Mouse (Mus musculus) heart, postnatal 10 days (tissue): Measurements from ENCODE around the gene Tmem39b. TPM values are rescaled to one million over a fixed set of nuclear protein-coding genes. Genes with fewer than 3 reads are reported as not detected.
"Not testable (repeated sequence)": the region's sequence is repeated elsewhere in the genome, so short reads cannot be mapped to it uniquely, and the experiment has no call there.

Source experiments
- DNase-seq, 2 experiments: peaks; one replicate each; pipeline ENCODE4 v3.0.0; 2021
- intact Hi-C: fragments of 180-260 bp; cut with DNase I; formaldehyde crosslinking; loops from one replicate; pipeline ENCODE4 v1.15.1; 2025
- total RNA-seq, 2 experiments: library from RNA; stranded (reverse); gene quantifications; 2 replicates each; pipeline ENCODE4 v1.2.3; 2021

The Tmem39b gene
- 1 to 10 TPM; 4.6 to 6.2 TPM for total RNA-seq

DNA sequence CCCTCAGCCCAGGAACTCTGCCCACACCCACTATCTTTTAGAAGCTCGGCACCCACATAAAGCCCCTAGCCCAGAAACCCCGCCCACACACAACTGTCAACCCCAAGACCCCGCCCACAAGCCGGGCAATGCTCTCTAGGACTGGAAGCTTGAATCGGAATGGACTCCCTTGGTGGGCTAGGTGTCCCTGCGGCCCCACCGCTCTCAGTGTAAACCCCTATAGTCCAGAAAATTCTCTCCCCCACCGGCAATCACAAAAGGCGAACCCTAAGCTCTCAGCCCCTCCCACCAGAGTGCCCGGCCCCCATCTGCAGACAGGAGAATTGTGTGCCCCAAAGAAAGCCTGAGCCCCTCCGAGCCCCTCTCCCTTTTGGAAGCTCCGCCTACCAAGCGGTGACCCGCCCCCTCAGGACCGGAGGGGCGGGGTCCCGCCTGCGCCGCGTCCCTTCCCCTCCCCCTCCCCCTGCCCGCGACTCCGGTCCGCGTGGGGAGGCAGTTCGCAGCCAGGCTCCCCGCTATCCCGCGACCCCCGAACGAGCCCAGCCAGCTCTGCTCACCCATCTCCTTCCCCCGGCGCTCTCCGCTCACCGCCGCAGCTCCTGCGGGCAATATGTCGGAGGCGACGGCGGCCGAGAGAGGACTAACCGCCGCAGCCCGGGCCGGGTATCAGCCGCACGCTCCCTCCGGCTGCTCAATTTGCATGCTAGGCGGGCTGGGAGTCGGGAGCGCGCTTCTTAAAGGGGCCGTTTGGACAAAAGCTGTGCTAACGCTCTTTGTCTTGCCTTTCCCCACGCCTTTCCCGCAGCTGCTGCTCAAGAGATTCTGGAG is at the start of gene Tmem39b:
Gene Tmem39b (minus strand): TSS at position 681 of the 828 bp plus-strand sequence.
- intact Hi-C loops: loop anchor here (1.0 kb wide), 1 partner anchor 23 kb away; no protein-coding TSS in a partner anchor

GRCm38 (mm10) chr4:129746106-129746505 is 49.5 kb upstream of the Tmem39b start:
- DNase-seq: no peak
- intact Hi-C loops: no loop called here

More for the DNA sequence above, at the start of gene Tmem39b:
- DNase-seq: peak; percentile 93 to 94

GRCm38 (mm10) chr4:129743494-129743893 is 46.9 kb upstream of the Tmem39b start:
- intact Hi-C loops: loop anchor here (5.0 kb wide), 2 partner anchors 41 to 74 kb away; no protein-coding TSS in a partner anchor

DNA sequence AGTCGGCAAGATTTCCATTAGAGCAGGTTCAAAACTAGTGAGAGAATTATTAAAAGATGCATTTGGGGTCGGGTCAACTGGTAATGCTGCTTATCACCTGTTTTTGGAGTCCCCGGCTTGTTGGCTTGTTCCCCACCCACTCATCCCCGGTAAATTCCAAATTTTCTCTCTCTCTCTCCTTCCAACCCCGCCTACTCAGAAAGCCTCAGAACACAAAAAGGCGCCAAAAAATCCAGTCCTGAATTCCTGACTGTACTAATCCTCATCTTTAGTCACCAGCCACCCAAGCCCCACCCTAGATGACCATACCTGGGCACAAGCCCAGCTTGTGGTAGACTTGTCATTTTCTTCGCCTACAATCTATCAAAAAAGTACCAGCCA is 46.4 kb upstream of the Tmem39b start:
- no peak for DNase-seq
- intact Hi-C loops: loop anchor here (5.0 kb wide), 2 partner anchors 41 to 74 kb away; no protein-coding TSS in a partner anchor

More at GRCm38 (mm10) chr4:129743494-129743893, 46.9 kb upstream of the Tmem39b start:
- no peak for DNase-seq

GRCm38 (mm10) chr4:129742232-129743009 is 45.8 kb upstream of the Tmem39b start, which contains the start of gene Khdrbs1:
TSS of gene Khdrbs1 (minus strand) at chr4:129742303.
- intact Hi-C loops: loop anchor here (5.0 kb wide), 2 partner anchors 40 to 75 kb away; no protein-coding TSS in a partner anchor
- DNase-seq: peak; percentile 98

DNA sequence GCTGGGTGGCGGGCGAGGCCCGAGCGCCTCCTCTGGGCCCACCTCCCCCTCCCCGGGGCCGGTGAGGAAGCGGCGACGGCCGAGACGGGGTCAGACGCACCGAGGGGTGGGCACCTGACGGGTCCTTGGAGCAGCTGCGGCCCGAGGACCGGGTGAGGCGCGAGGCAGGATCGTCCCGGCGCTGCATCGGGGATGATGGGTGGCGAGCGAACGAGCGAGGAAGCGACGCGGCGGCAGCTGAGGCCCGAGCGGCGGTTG is 45.3 kb upstream of the Tmem39b start:
- no peak for DNase-seq
- intact Hi-C loops: loop anchor here (5.0 kb wide), 2 partner anchors 40 to 75 kb away; no protein-coding TSS in a partner anchor

GRCm38 (mm10) chr4:129741251-129741973 is 44.8 kb upstream of the Tmem39b start:
- intact Hi-C loops: loop anchor here (5.0 kb wide), 2 partner anchors 39 to 76 kb away; no protein-coding TSS in a partner anchor
- DNase-seq: peak; percentile 51 to 62

DNA sequence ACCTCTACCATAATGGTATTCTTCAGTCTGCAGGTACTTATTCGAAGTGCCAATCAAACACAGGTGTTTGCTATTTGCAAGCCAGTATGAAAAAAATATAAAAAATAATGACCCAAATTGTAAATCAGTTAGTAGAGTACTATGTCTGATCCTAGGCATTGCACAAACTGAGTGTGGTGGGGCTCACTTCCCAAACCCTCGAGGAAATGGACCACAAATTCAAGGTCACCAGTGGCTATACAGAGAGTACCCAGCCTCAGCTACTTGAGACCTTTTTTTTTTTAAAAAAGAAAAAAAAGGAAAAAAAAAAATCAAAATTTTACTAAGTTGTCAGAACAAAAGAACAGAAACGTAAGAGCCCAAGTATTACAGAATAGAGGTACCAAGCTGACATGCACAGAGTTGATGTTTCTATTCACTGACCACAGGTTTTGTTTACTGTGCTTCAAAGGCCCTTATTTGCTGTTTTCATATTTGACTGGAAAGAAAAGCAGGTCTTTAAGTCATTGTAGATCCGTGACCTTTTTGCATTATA is 42.5 kb upstream of the Tmem39b start:
- intact Hi-C loops: no loop called here
- no peak for DNase-seq

DNA sequence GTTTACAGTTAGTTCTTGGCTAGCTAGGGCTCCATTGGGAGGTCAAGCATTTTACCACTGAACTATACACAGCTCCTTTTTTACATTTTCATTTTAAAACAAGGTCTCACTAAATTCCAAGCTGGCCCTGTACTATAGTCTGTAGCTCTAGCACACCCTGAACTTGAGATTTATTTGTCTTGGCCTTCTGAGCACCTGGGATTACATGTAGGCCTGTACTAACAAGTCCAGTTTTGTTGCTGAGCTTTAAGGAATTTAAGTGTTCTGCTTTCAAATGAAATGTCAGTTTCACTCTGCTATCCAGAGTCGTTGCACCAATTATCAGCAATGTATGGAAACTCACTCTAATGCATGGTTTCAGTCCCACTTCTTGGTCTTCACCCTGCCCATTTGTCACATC is 39.5 kb upstream of the Tmem39b start:
- intact Hi-C loops: no loop called here
- DNase-seq: no peak

GRCm38 (mm10) chr4:129735485-129735884 is 38.8 kb upstream of the Tmem39b start:
- intact Hi-C loops, DNase-seq: not testable (repeated sequence)

DNA sequence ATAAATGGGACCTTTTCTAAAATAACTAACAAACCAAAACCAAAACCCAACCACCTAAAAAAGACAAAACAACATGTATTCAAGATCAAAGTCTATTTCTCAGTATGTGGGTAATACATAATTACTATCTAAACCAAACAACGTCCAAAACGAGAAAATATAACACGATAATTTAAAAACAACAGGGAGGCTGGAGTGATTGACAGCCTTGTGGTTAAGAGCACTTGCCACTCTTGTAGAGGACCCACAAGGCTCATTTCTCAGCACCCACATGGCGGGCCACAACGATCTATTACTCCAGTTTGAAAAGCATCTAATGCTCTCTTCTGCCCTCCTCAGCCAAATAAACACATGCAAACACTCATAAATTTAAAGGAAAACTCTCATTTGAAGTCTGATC is 34.8 kb upstream of the Tmem39b start:
- intact Hi-C loops: no loop called here
- DNase-seq: no peak

DNA sequence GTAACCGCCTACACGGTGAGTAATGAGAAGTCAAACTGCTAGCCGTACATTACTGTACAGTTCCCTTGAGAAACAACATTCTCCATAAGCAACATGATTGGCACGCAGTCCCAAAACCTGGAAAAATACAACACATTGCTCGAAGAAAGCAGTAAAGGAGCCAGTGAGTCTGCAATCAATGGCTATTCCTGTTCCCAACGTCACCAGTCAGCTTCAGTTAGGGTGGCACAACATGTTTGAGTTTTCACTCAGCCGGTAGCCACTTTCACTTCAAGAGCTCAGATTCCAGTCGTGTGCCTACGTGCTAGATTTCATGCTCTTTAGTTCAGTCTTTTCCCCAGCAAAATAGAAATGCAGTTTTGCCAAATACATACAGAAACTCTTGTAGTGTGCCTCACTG is 19.7 kb upstream of the Tmem39b start:
- intact Hi-C loops: no loop called here
- no peak for DNase-seq

DNA sequence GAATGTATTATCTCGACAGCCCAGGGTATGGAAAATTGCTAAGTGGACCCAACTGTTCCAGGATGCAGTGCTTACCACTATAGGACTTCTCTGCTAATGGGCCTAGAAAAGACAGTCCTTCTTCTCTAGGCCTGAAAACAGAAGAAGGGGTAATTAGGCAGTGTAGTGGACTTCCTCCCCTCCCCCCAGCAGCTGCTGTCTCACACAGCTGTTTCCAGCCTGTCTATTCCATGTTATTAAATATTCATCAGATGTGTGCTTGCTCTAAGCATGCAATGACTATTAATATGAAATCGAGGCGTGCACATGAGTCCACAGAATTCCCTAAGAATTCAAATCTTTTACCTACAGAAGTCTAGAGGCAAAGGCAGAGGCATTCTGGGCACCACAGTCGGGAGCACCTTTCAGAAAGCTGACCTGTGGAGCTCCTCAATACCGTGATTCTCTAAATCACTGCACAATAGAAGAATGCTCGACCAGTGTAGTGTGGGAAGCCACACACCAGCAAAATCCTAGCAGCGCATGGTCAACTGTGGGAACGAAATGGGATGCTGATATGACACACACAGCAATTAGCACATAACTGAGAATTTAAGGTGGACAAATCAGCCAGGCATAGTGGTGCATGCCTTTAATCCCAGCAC is 13.0 kb upstream of the Tmem39b start:
- intact Hi-C loops: loop anchor here (10.0 kb wide), 1 partner anchor 375 kb away; no protein-coding TSS in a partner anchor

GRCm38 (mm10) chr4:129706750-129707149 is 10.1 kb upstream of the Tmem39b start:
- DNase-seq: no peak
- intact Hi-C loops: loop anchor here (10.0 kb wide), 1 partner anchor 378 kb away; no protein-coding TSS in a partner anchor

More for the DNA sequence above, 13.0 kb upstream of the Tmem39b start:
- DNase-seq: peak; percentile 34 to 48

DNA sequence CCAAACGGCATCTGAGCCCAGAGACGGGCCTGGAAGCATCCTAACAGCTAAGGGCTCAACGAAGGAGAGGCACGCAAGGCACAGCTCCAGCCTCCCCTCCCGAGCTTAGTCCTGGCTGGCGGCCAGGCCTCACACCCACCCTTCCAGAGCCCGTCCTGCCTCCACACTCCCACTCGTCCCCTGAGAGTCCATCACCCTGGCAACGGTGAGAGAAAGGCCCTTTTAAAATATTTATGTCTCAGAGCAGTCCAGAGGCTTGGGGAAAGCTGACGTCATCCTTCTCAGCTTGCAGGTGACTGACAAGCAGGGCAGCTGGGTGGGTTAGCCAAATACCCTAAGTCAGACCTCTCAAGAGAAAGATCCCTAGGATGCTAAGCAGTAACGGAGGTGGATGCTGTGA is 5.8 kb upstream of the Tmem39b start:
- intact Hi-C loops: loop anchor here (5.0 to 10.0 kb wide), 3 partner anchors 40 to 382 kb away; partner anchors contain the start of genes Adgrb2 and Khdrbs1
- DNase-seq: peak; percentile 80 to 81

- intact Hi-C loops: loop anchor here (2.0 to 10.0 kb wide), 5 partner anchors 41 to 383 kb away; partner anchors contain the start of genes Adgrb2, Khdrbs1 and Spocd1
- DNase-seq: peak; percentile 91 to 93
Observed at GRCm38 (mm10) chr4:129701503-129702377, 5.1 kb upstream of the Tmem39b start.

- intact Hi-C loops: loop anchor here (2.0 to 10.0 kb wide), 5 partner anchors 42 to 384 kb away; partner anchors contain the start of genes Adgrb2, Khdrbs1 and Spocd1
- DNase-seq: not testable (repeated sequence)
Observed at GRCm38 (mm10) chr4:129700661-129701060, 4.0 kb upstream of the Tmem39b start.

- intact Hi-C loops: loop anchor here (2.0 to 10.0 kb wide), 5 partner anchors 42 to 385 kb away; partner anchors contain the start of genes Adgrb2, Khdrbs1 and Spocd1
- DNase-seq: no peak
Observed at GRCm38 (mm10) chr4:129700216-129700615, 3.6 kb upstream of the Tmem39b start.
